Mouse (Mus musculus): Measurements from ENCODE around the gene Sike1.

Gene Sike1

DNA sequence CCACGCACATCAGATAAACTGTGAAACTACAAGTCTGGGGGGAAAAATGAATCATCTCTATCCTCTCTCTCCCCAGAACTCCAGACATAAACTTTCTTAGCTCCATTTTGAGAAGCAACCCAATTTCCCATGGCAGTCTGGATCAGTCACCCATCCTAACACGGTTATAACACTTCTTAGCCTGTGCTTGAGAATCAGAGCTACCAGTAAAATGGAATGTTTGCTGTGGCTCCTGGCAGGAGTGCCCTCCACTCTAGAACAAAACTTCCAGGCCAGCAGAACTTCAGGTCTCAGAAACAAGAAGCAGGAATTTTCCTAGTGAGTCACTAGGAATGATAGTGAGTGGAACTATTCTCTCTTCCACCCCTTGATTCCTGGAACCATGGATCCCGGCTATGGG, 25.0 kb upstream of the Sike1 start:
- Histone ChIP-seq H3K27me3 (ENCODE audit: insufficient read depth, low read length) (no peaks in the 10 kb centered on the region), H3K9me3 (ENCODE audit: low read length) (no peaks in the 10 kb centered on the region), H3K4me1 (replicated peaks; ENCODE audit: low read depth, low read length) (peaks cover 21% of the 10 kb centered on the region), H3K36me3 (ENCODE audit: insufficient read depth, low read length) (no peaks in the 10 kb centered on the region), H3K4me3 (replicated peaks; ENCODE audit: low read length) (no peak overlapping the region)
- TF ChIP-seq POU5F1 (IDR thresholded peaks at IDR 0.05; ENCODE audit: borderline replicate concordance, low read length) (no peak), CTCF (conservative IDR thresholded peaks at IDR 0.05; ENCODE audit: low read length) (no peak), NANOG (IDR thresholded peaks at IDR 0.05; ENCODE audit: borderline replicate concordance, low read length) (no peak)

- no peak overlapping the region for H3K4me3 ChIP-seq (replicated peaks; ENCODE audit: low read length)
- H3K9me3 ChIP-seq (ENCODE audit: low read length) = no peaks in the 10 kb centered on the region
- TF ChIP-seq CTCF (conservative IDR thresholded peaks at IDR 0.05; ENCODE audit: low read length) (no peak), POU5F1 (IDR thresholded peaks at IDR 0.05; ENCODE audit: borderline replicate concordance, low read length) (no peak), NANOG (IDR thresholded peaks at IDR 0.05; ENCODE audit: borderline replicate concordance, low read length) (no peak)
- no peaks in the 10 kb centered on the region for H3K36me3 ChIP-seq (ENCODE audit: insufficient read depth, low read length)
- peaks cover 21% of the 10 kb centered on the region for H3K4me1 ChIP-seq (replicated peaks; ENCODE audit: low read depth, low read length)
- H3K27me3 ChIP-seq (ENCODE audit: insufficient read depth, low read length) = no peaks in the 10 kb centered on the region
Measured at GRCm38 (mm10) chr3:102976906-102977305, 18.6 kb upstream of the Sike1 start.

DNA sequence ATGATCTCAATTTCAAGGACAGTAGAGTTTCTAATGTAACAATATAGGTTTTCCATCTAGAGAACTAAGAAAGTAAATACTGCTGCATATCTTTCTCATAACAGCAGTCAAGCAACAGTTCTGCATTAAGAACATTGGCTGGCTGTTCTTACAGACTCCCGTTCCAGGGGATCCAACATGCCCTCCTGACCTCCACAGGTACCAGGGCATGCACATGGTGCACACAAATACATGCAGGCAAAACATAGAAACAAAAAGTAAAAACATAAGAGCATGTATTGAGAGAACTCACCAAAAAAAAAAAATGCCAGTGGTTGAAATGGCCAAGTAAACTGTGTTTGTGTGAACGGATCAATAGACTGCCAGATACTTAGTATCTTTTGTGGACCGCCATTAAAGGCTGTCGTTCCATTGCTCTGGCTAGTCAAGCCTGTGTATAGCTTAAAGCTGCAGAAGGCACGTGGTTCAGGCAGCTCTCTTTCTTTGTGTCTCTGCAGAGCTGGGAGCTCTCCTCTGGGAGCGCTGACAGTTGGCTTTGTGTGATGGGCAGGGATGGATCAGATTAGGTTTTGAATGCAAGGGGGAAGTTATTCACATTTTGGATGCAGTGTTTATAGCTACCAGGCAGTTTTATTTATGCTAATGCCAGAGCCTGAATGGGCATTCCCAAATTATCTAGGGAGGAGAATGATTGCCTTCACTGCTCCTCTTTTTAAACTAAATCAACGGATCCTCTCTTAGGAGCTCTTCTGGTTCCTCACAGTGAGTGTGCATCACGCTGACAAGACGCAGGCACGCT, 15.8 kb upstream of the Sike1 start:
- TF ChIP-seq POU5F1 (IDR thresholded peaks at IDR 0.05; ENCODE audit: borderline replicate concordance, low read length) = no peak
- no peak for TF ChIP-seq NANOG (IDR thresholded peaks at IDR 0.05; ENCODE audit: borderline replicate concordance, low read length)
- no peak for TF ChIP-seq CTCF (conservative IDR thresholded peaks at IDR 0.05; ENCODE audit: low read length)

DNA sequence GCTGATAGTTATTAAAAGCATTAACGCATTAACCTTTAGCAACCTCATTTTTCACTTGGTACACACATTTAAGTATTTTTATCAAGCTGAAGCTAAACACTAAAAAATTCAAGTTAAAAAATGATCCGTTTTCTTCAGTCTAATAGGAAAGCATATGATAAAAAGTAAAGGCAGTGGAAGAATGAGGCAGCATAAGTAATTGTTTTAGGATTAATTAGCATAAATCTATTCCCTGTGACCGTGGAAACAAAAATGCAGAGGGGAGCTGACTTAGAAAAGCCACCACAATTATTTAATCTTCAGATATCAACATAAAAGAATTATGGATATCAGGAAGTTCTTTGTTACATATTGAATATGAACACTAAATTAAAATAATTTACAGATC, 15.2 kb upstream of the Sike1 start:
- TF ChIP-seq CTCF (conservative IDR thresholded peaks at IDR 0.05; ENCODE audit: low read length) = no peak
- no peaks in the 10 kb centered on the region for H3K27me3 ChIP-seq (ENCODE audit: insufficient read depth, low read length)
- no peak overlapping the region for H3K4me3 ChIP-seq (replicated peaks; ENCODE audit: low read length)
- no peaks in the 10 kb centered on the region for H3K36me3 ChIP-seq (ENCODE audit: insufficient read depth, low read length)
- H3K4me1 ChIP-seq (replicated peaks; ENCODE audit: low read depth, low read length) = peaks cover 11% of the 10 kb centered on the region
- H3K9me3 ChIP-seq (ENCODE audit: low read length) = no peaks in the 10 kb centered on the region

More for the DNA sequence above, 15.8 kb upstream of the Sike1 start:
- Histone ChIP-seq H3K4me3 (replicated peaks; ENCODE audit: low read length) (no peak overlapping the region), H3K27me3 (ENCODE audit: insufficient read depth, low read length) (no peaks in the 10 kb centered on the region), H3K4me1 (replicated peaks; ENCODE audit: low read depth, low read length) (peaks cover 17% of the 10 kb centered on the region), H3K9me3 (ENCODE audit: low read length) (no peaks in the 10 kb centered on the region), H3K36me3 (ENCODE audit: insufficient read depth, low read length) (no peaks in the 10 kb centered on the region)

DNA sequence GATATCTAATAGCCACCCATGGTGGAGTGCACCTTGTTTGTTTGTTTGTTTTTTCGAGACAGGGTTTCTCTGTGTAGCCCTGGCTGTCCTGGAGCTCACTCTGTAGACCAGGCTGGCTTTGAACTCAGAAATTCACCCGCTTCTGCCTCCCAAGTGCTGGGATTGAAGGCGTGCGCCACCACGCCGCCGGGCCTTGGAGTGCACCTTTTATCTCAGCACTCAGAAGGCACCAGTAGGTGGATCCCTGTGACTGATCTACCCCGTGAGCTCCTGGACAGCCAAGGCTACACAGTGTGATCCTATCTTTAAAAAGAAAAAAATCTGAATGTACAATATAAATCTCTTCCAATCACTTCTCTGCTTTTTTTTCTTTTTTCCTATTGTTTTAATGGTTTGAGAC, 4.5 kb upstream of the Sike1 start:
- no peaks in the 10 kb centered on the region for H3K36me3 ChIP-seq (ENCODE audit: insufficient read depth, low read length)
- TF ChIP-seq POU5F1 (IDR thresholded peaks at IDR 0.05; ENCODE audit: borderline replicate concordance, low read length) = no peak
- no peaks in the 10 kb centered on the region for H3K9me3 ChIP-seq (ENCODE audit: low read length)
- no peaks in the 10 kb centered on the region for H3K27me3 ChIP-seq (ENCODE audit: insufficient read depth, low read length)
- H3K4me1 ChIP-seq (replicated peaks; ENCODE audit: low read depth, low read length) = peaks cover 35% of the 10 kb centered on the region
- no peak overlapping the region for H3K4me3 ChIP-seq (replicated peaks; ENCODE audit: low read length)

GRCm38 (mm10) chr3:102992936-102993335, 2.6 kb upstream of the Sike1 start:
- Histone ChIP-seq H3K4me1 (replicated peaks; ENCODE audit: low read depth, low read length) (peaks cover 51% of the 10 kb centered on the region), H3K9me3 (ENCODE audit: low read length) (no peaks in the 10 kb centered on the region), H3K36me3 (ENCODE audit: insufficient read depth, low read length) (peaks cover 7% of the 10 kb centered on the region), H3K27me3 (ENCODE audit: insufficient read depth, low read length) (no peaks in the 10 kb centered on the region), H3K4me3 (replicated peaks; ENCODE audit: low read length) (no peak overlapping the region)
- TF ChIP-seq CTCF (conservative IDR thresholded peaks at IDR 0.05; ENCODE audit: low read length) (no peak), NANOG (IDR thresholded peaks at IDR 0.05; ENCODE audit: borderline replicate concordance, low read length) (peak; percentile 93), POU5F1 (IDR thresholded peaks at IDR 0.05; ENCODE audit: borderline replicate concordance, low read length) (no peak)

DNA sequence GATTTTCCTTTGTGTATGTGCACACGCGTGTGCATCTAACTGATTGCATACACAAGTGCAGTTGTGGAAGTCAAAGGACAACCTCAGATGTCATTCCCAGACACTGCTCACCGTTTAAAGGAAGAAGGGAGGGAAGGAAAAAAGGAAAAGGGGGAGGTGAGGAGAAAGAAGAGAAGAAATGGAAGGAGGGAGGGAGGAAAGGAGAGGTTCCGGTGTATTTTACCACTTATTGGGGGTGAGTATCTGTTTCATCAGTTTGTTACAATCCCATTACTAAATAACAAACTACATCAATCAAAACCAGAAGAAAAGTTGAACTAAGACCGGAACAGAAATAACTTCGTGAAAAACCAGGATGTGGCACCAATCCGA, 289 bp upstream of the Sike1 start:
- TF ChIP-seq POU5F1 (IDR thresholded peaks at IDR 0.05; ENCODE audit: borderline replicate concordance, low read length) (no peak), CTCF (conservative IDR thresholded peaks at IDR 0.05; ENCODE audit: low read length) (no peak), NANOG (IDR thresholded peaks at IDR 0.05; ENCODE audit: borderline replicate concordance, low read length) (no peak)
- peaks cover 51% of the 10 kb centered on the region for H3K4me1 ChIP-seq (replicated peaks; ENCODE audit: low read depth, low read length)
- no peaks in the 10 kb centered on the region for H3K9me3 ChIP-seq (ENCODE audit: low read length)
- H3K4me3 ChIP-seq (replicated peaks; ENCODE audit: low read length) = peak overlapping the region; percentile 82
- no peaks in the 10 kb centered on the region for H3K27me3 ChIP-seq (ENCODE audit: insufficient read depth, low read length)
- H3K36me3 ChIP-seq (ENCODE audit: insufficient read depth, low read length) = peaks cover 30% of the 10 kb centered on the region

DNA sequence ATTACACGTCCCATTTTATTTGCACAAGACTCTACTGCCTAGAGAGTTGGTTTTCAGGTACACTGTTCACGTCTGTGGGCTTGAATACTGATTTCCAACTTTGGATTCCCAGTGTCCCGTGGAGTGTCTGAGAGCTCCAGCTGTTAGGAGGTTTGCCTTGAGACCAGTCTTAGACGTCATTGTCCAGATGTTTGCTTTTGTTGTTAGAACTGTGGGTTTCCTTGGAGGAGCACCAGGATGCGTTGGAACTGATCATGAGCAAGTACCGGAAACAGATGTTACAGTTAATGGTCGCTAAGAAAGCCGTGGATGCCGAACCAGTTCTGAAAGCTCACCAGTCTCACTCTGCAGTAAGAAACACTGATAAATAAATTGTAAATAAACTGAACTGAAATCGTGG, 1.5 kb downstream of the Sike1 start:
- Histone ChIP-seq H3K4me3 (replicated peaks; ENCODE audit: low read length) (no peak overlapping the region; the same call in 1 of the 2 replicates), H3K27me3 (ENCODE audit: insufficient read depth, low read length) (no peaks in the 10 kb centered on the region), H3K36me3 (ENCODE audit: insufficient read depth, low read length) (peaks cover 46% of the 10 kb centered on the region), H3K9me3 (ENCODE audit: low read length) (no peaks in the 10 kb centered on the region), H3K4me1 (replicated peaks; ENCODE audit: low read depth, low read length) (peaks cover 49% of the 10 kb centered on the region)
- TF ChIP-seq CTCF (conservative IDR thresholded peaks at IDR 0.05; ENCODE audit: low read length) (no peak), NANOG (IDR thresholded peaks at IDR 0.05; ENCODE audit: borderline replicate concordance, low read length) (no peak), POU5F1 (IDR thresholded peaks at IDR 0.05; ENCODE audit: borderline replicate concordance, low read length) (no peak)

- no peaks in the 10 kb centered on the region for H3K27me3 ChIP-seq (ENCODE audit: insufficient read depth, low read length)
- no peaks in the 10 kb centered on the region for H3K9me3 ChIP-seq (ENCODE audit: low read length)
- no peak for TF ChIP-seq POU5F1 (IDR thresholded peaks at IDR 0.05; ENCODE audit: borderline replicate concordance, low read length)
- TF ChIP-seq CTCF (conservative IDR thresholded peaks at IDR 0.05; ENCODE audit: low read length) = no peak
- TF ChIP-seq NANOG (IDR thresholded peaks at IDR 0.05; ENCODE audit: borderline replicate concordance, low read length) = no peak
- H3K4me3 ChIP-seq (replicated peaks; ENCODE audit: low read length) = no peak overlapping the region
- H3K36me3 ChIP-seq (ENCODE audit: insufficient read depth, low read length) = peaks cover 51% of the 10 kb centered on the region
- H3K4me1 ChIP-seq (replicated peaks; ENCODE audit: low read depth, low read length) = peaks cover 43% of the 10 kb centered on the region
Measured at GRCm38 (mm10) chr3:102997591-102997990, 2.1 kb downstream of the Sike1 start.
